ENCODE assay signal across 8 mouse cellular contexts in the genomic region with DNA sequence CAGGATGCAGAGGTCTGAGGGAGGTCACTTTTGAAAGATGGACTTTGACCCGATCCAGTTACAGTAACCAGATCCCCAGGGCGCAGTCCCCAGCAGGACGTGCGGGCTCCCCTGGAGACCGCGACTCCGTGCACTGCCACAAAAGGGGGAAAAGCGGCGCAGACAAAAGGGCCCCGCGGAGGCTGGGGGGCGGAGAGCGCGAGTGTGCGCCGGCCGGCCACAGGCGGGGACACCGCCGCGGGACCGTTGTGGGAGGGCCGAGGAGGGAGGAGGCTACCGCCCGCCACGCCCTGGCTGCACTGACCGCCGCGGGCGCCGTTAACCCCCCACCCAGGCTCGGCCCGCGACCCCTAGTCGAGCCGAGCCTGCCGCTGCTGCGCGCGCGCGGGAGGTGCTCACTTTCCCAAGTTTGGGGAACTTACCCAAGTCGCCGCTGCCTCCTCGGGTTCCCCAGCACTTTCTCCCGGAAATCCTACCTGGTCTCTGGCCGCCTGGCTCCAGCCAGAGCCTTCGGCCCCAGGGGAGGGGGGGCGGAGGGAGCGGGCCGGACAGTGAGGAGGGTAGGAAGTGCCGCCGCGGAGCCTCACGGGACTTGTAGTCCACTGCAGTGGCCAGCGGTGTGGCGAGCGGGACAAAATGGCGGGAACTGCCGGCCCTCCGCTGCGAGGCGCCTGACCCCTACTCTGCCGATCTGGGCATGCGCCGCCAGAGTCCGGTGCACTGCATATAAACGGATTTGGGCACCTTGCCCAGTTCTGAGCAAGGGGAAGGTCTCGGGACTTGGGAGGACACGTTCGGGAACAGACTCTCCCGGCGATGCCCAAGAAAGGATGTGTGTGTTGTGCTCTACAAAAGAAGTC. TPM values are rescaled to one million over a fixed set of nuclear protein-coding genes. Genes with fewer than 3 reads are reported as not detected.
A peak's percentile ranks its signal among the peaks of the same experiment; 100 is the strongest.
DNase-seq lines count a peak whose midpoint lies in the region; TF ChIP-seq lines count a peak whose summit lies in the region.

A gene (minus strand): TSS at position 567 of the 860 bp plus-strand sequence.

- TF ChIP-seq CTCF in gastrocnemius, adult 2 months (IDR thresholded peaks at IDR 0.05): no peak

- intact Hi-C loops in gastrocnemius, adult 2 months (cut with DNase I): loop anchor here (2.0 to 5.0 kb wide), 2 partner anchors 89 to 150 kb away; a partner anchor contains a TSS

- peak; percentile 87 for DNase-seq in WW6 (ENCODE audit: low read depth, low spot score)
- DNase-seq in cerebellum, postnatal 4 days (ENCODE audit: low spot score in 2 of 2): peak; percentile 87 to 94
- DNase-seq in gastrocnemius, adult 2 months: peak; percentile 99
- DNase-seq in hindlimb bud, embryonic 11.5 days (ENCODE audit: extremely low spot score, low read depth, low spot score): peak; percentile 79
- DNase-seq in left cerebral cortex, adult 8-10 months (ENCODE audit: low spot score in 2 of 2): peak; percentile 82 to 92
- peak; percentile 95 to 96 for DNase-seq in right cerebral cortex, postnatal 10 days (ENCODE audit: low spot score in 2 of 2)
- peak; percentile 90 for DNase-seq in urinary bladder, postnatal 25 days (ENCODE audit: low spot score)

- H3K36me3 ChIP-seq in megakaryocyte, embryonic 14.5 days (replicated peaks; ENCODE audit: low read length): peaks cover 4% of the 10 kb centered on the region

- peak within 1 kb of the TSS; percentile 85 for H3K4me3 ChIP-seq in gastrocnemius, adult 2 months
- peak within 1 kb of the TSS; percentile 96 for H3K4me3 ChIP-seq in megakaryocyte, embryonic 14.5 days (replicated peaks)

- H3K27me3 ChIP-seq in megakaryocyte, embryonic 14.5 days (replicated peaks): no peaks in the 10 kb centered on the region

- no peaks in the 10 kb centered on the region for H3K9me3 ChIP-seq in megakaryocyte, embryonic 14.5 days

- H3K4me1 ChIP-seq in megakaryocyte, embryonic 14.5 days: peaks cover 49% of the 10 kb centered on the region

- H3K27ac ChIP-seq in gastrocnemius, adult 2 months: peak within 1 kb of the TSS; percentile 99

RNA-seq across cellular contexts. Expression of the gene that starts here (rescaled TPM):
- total RNA-seq in gastrocnemius, adult 2 months (2021): 10 to 100 TPM; 14.6 to 15.6 TPM
- total RNA-seq in left cerebral cortex, adult 8-10 months (2022): 10 to 100 TPM in 2 of 4 experiments, 1 to 10 TPM in 2; 8.9 to 14.6 (median 11.9) TPM
- polyA plus RNA-seq in megakaryocyte, embryonic 14.5 days (2012; ENCODE audit: insufficient read depth, low replicate concordance): 2.1 and 3.0 TPM in 2 replicates

Comparison
In these comparisons a context has a peak if more than half of its experiments do, and no peak if none do; other contexts are left out.
1. Peak in every context shown above with its lines: DNase-seq, H3K4me3 ChIP-seq and H3K27ac ChIP-seq.